Mouse (Mus musculus) WW6 (cell line): ENCODE data around the gene Ttc23l.
A peak's percentile ranks its signal among the peaks of the same experiment; 100 is the strongest.
"Not testable (repeated sequence)": the region's sequence is repeated elsewhere in the genome, so short reads cannot be mapped to it uniquely, and the experiment has no call there.

ENCODE experiments used
- DNase-seq: peaks from one replicate; pipeline ENCODE4 v3.0.0-alpha.2; 2013; ENCODE audit warnings: low read depth, low spot score

Gene Ttc23l

GRCm38 (mm10) chr15:10515166-10515565 lies 43.3 kb downstream of the Ttc23l start:
- no peak for DNase-seq

DNA sequence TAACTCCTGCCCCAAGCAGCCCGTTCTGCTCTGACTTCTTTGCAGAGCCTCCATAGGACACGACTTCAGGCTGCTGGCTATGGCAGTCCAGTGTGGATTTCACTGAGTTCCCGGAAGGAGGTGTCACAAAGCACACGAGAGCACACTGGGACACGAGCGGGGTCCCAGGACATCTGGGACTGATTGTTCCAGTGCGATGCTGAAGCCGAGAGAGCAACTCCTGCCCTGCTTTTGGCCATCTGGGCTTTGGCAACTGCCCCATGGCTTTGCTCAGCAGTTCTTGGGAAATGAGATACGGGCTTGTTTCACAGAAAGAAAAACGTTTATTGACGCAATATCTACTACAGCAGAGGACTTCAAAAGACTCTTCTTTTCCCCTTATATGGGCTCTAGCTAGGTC lies 52.4 kb downstream of the Ttc23l start:
- DNase-seq: no peak

- DNase-seq: no peak
These were observed 57.4 kb downstream of the Ttc23l start for GRCm38 (mm10) chr15:10500838-10501719.

- no peak for DNase-seq
These were observed 58.4 kb downstream of the Ttc23l start for GRCm38 (mm10) chr15:10500035-10500434.

- no peak for DNase-seq
These were observed 58.9 kb downstream of the Ttc23l start for GRCm38 (mm10) chr15:10499593-10499992.

- DNase-seq: not testable (repeated sequence)
These were observed 61.8 kb downstream of the Ttc23l start for GRCm38 (mm10) chr15:10496696-10497095.

DNA sequence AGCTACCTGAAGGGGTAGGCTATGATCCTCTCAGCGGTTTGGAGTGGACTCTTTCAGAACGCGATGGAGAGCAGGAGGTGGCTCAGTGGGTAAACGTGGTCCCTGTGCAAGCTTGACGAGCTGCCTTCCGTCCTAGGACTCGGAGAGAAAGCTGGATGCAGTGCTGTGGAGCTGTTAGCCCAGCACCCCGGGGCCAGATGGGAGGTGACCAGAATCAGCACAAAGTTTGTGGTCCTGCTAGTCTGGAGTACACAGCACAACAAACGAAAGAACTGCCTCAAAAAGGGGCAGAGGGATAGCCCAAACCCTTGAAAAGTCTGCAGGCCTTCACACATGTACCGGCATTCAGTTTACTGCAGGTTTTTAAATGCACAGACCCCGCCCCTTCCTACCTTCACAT lies 62.5 kb downstream of the Ttc23l start:
- DNase-seq: no peak

- DNase-seq: no peak
These were observed 68.4 kb downstream of the Ttc23l start for GRCm38 (mm10) chr15:10490101-10490500.

DNA sequence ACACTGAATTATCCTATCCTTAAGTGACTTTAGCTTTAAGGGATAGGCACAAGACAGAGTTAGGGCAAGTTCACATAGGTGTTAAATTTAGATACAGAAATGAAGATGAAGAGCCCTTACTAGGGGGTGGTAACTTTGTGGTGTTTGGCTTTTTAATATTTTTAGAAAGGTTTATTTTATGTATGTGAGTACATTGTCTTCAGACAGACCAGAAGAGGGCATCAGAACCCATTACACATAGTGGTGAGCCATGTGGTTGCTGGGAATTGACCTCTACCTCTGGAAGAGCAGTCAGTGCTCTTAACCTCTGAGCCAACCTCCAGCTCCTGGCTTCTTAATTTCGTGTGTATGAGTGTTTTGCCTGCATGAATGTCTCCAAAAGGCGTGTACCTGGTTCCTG lies 71.2 kb downstream of the Ttc23l start:
- DNase-seq: no peak

- no peak for DNase-seq
These were observed 72.1 kb downstream of the Ttc23l start for GRCm38 (mm10) chr15:10486365-10486839.

DNA sequence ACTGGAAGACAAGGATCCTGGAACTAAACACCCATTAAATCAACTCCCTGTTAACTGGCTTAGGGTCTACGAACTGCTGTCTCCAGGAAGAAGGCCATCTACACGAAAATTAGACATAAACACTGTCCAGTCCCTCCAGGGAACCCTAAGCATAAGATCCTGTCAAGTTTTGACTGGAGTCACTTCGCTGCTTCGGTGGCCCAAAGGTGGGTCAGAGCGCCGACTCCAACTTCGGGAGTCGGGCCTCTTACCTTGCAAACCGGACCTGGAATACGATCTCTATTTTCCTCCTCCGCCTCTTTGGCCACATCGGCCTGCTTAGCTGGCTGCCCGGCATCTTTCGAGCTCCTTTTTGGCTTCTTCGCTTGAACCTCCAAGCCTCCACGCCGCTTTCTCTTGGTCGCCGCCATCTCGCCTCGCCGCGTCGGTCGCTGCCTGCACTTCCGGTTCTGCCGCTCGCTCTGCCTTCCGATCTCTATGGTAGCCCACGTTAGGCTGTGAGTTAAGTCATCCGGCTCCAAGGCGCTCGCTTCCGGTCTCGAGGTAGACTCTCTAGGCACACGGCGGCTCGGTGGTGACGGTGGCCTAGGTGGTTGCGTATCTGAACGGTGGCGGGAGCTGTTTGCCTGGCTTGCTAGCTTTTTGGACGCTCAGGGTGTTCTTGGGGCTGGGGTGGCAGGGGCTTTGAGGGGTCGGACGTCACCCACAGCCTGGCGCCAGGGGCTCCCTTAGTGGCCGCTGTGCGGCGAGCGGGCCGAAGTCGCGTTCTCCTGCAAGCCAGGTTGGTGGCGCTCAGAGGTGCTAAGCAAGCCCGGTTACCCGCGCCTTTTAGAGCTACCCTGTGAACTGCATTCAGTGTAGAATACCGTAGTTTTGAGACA lies 72.7 kb downstream of the Ttc23l start, which contains the start of the genes Brix1 and Rad1:
Gene Brix1 (minus strand): TSS at position 464 of the 881 bp plus-strand sequence.
Gene Rad1 (plus strand): TSS at position 535 of the 881 bp plus-strand sequence.
- peak; percentile 84 for DNase-seq

GRCm38 (mm10) chr15:10470941-10471340 lies 87.5 kb downstream of the Ttc23l start:
- no peak for DNase-seq

- DNase-seq: peak; percentile 64
These were observed 88.2 kb downstream of the Ttc23l start, which contains the start of gene Dnajc21 for GRCm38 (mm10) chr15:10470151-10470831. TSS of gene Dnajc21 (minus strand) at chr15:10470516.

DNA sequence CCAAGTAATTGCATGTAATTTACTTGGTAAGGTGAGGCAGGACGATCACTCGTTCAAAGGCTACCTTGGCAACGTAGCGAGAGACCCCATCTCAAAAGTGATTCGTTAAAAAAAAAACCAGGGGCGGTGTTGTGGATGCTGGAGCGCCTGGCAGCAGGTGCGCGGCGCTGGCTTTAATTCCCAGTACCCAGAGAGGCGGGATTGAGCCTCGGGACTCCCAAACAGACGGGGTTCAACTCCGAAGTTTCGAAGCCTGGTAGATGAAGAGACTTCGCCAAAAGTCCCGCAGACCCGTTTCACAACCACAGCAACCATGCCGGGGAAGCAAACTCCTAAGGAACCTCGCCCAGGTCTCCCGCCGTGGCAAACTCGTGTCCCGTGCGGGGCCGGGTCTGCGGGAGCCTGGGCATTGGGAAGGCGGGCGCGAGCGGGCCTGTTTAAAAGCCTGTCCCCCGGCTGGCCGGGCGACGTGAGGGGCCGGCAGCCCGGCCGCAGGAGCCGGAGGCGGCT lies 88.8 kb downstream of the Ttc23l start:
- no peak for DNase-seq

DNA sequence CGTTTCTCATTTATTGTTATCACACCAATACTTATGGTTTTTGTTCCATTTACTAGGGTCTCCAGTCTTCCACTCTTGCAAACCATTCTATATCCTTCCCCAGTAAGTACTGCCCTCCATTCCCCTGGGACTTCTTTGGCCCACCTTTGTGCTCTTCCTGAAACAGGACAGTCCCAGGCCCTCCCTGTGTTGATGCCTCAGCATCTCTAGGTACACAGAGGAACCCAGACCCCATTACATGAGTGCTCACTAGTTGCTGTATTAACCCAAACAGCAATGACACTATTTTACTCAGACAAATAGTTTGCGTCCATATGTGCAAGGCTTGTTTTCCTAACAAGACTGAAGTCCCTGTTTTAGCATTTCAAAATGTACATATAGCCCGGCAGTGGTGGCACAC lies 89.7 kb downstream of the Ttc23l start:
- no peak for DNase-seq

DNA sequence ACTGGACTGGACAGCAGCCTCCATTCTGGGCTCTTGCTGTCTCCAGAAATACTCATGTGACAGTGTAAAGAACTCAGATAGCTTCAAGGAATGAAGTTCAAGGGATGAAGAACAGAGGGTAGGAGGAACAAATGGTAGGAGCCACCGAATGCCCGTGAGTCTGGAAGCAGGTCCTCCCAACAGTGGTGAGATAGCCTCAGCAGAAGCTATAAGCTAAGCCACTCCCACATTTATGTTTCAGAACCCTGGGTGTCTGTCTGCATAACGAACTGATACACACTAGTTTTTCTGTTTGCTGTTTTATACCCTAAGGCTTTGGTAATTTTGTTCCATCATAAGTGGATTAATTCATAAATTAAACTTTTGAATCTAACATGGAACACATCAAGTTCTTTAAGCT lies 93.8 kb downstream of the Ttc23l start:
- DNase-seq: no peak

DNA sequence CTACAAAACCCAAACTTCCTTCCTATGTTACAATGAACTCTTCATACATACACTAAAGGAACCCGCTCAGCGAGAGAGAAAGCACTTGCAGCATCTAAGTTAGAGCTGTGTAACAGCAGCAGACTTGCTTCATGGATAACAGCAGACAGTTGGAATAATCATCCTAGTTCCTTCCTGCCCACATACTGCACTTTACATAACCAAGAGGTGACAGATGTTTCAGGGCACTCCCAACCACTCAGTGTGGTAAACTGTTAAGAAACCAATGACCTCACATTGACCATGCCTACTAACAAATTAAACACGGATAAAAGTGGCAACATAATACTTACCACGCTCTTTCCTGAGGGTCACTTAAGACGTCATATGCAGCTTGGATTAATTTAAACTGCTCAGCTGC lies 94.9 kb downstream of the Ttc23l start:
- DNase-seq: no peak

- DNase-seq: no peak
These were observed 97.5 kb downstream of the Ttc23l start for GRCm38 (mm10) chr15:10460986-10461385.
